Mouse (Mus musculus) hindbrain, embryonic 15.5 days (tissue): ENCODE data around the gene Rad50. TPM values are rescaled to one million over a fixed set of nuclear protein-coding genes. Genes with fewer than 3 reads are reported as not detected.

Experiments used
- ATAC-seq: fragments of 200-750 bp; cut with Nextera tagmentation; 2 replicates; pipeline ENCODE4 v1.8.0; 2017; ENCODE audit warnings: low read depth, moderate number of reproducible peaks, moderate TSS enrichment; ENCODE audit not compliant: low FRiP score
- H3K27ac ChIP-seq: fragments of 300-500 bp; sonication (generic); replicated peaks from 2 replicates; pipeline ENCODE4 v1.5.1; 2015; ENCODE audit warnings: mild to moderate bottlenecking, inconsistent platforms
- H3K27me3 ChIP-seq: fragments of 300-500 bp; sonication (generic); 2 replicates; pipeline ENCODE4 v1.6.1; 2015; ENCODE audit warnings: control low read depth, inconsistent platforms
- H3K36me3 ChIP-seq: fragments of 300-500 bp; sonication (generic); 2 replicates; pipeline ENCODE4 v1.6.1; 2015; ENCODE audit warnings: control low read depth, inconsistent platforms
- H3K4me1 ChIP-seq: fragments of 300-500 bp; sonication (generic); replicated peaks from 2 replicates; pipeline ENCODE4 v1.6.1; 2015; ENCODE audit warnings: control low read depth, inconsistent platforms
- H3K4me2 ChIP-seq: fragments of 300-500 bp; sonication (generic); 2 replicates; pipeline ENCODE4 v1.6.1; 2015; ENCODE audit warnings: moderate library complexity, mild to moderate bottlenecking, inconsistent platforms
- H3K4me3 ChIP-seq: fragments of 300-500 bp; sonication (generic); 2 replicates; pipeline ENCODE4 v1.5.1; 2015; ENCODE audit warnings: mild to moderate bottlenecking, inconsistent platforms
- H3K9ac ChIP-seq: fragments of 300-500 bp; sonication (generic); 2 replicates; pipeline ENCODE4 v1.6.1; 2015; ENCODE audit warnings: inconsistent platforms
- H3K9me3 ChIP-seq: fragments of 300-500 bp; sonication (generic); 2 replicates; pipeline ENCODE4 v1.6.1; 2016; ENCODE audit warnings: control low read depth, inconsistent platforms
- WGBS: fragments of 180-500 bp; shearing (Covaris S2); methylation state at CpG from one replicate; pipeline ENCODE4 v1.1.7; 2015; 5-methylcytosine and 5-hydroxymethylcytosine counted together
- polyA plus RNA-seq: library from polyadenylated mRNA; unstranded; fragments of >200 nt; fragmentation: Nextera tagmentation; extraction: Ambion mirVana; gene quantifications from 2 replicates; pipeline ENCODE4 v1.2.1, GENCODE M21; 2015

Rad50 gene
- polyA plus RNA-seq, 1 experiment from 2014 or later = 12.2 TPM

DNA sequence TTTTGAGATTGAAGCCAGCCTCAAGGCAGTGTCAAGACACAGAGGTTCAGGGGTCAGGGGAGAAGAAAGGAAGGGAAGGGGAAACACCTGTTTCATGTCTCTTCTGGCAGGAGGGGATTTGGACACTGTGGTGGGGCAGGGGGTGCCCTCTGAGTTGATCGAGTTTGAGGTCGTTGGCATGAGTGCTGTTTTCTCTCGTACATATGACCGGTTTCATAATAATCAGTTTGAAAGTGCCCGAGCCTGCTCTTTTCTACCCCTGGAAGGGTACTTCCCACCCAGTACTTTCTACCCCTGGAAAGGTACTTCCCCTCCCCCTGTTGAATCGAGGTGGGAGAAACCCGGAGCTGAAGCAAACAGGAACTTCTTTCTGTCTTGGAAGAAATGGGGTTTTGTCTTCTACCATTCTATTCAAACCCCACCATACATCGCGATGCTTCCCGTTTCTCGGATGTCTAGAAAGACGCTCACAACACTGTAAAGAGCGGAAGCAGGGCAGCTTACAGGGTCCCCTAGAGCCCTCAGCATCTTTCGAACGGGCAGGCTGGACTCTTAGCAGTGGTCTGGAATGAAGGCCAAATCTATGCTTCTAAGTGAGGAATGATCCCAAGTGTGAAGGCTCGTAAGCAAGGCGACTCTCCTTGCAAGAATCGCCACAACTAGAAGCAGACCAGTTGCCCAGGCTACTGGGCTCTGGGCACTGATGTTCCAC lies 28.0 kb upstream of the Rad50 start:
- H3K9ac ChIP-seq = no peak overlapping the region
- no peak for ATAC-seq
- no peaks in the 10 kb centered on the region for H3K4me1 ChIP-seq
- 76% methylated on average over 18 of the region's 18 CpGs for WGBS
- H3K36me3 ChIP-seq = no peaks in the 10 kb centered on the region
- H3K4me2 ChIP-seq = peak overlapping the region; percentile 44
- no peak overlapping the region for H3K27ac ChIP-seq
- no peak overlapping the region for H3K4me3 ChIP-seq
- no peaks in the 10 kb centered on the region for H3K9me3 ChIP-seq
- H3K27me3 ChIP-seq = no peaks in the 10 kb centered on the region

GRCm38 (mm10) chr11:53734431-53734830 lies 27.3 kb upstream of the Rad50 start:
- H3K27me3 ChIP-seq = no peaks in the 10 kb centered on the region
- H3K9me3 ChIP-seq = no peaks in the 10 kb centered on the region
- H3K9ac ChIP-seq = no peak overlapping the region
- no peak for ATAC-seq
- WGBS = 81% methylated on average over 2 of the region's 2 CpGs
- no peak overlapping the region for H3K4me3 ChIP-seq
- no peaks in the 10 kb centered on the region for H3K36me3 ChIP-seq
- H3K27ac ChIP-seq = no peak overlapping the region
- H3K4me1 ChIP-seq = no peaks in the 10 kb centered on the region
- H3K4me2 ChIP-seq = no peak overlapping the region

DNA sequence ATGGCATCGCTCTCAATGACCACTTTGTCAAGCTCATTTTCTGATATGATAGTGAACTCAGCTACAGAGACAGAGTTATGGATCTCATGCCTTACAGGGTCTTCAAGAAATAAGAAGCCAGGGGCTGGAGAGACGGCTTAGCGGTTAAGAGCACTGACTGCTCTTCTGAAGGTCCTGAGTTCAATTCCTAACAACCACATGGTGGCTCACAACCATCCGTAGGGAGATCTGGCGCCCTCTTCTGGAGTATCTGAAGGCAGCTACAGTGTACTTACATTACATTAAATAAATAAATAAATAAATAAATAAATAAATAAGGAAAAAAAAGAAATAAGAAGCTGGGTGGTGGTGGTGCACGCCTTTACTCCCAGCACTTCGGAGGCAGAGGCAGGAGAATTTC lies 26.7 kb upstream of the Rad50 start:
- WGBS = 88% methylated on average over 7 of the region's 7 CpGs
- Histone ChIP-seq H3K9me3 (no peaks in the 10 kb centered on the region), H3K36me3 (no peaks in the 10 kb centered on the region), H3K4me3 (no peak overlapping the region), H3K27ac (no peak overlapping the region), H3K4me2 (no peak overlapping the region), H3K9ac (no peak overlapping the region), H3K27me3 (no peaks in the 10 kb centered on the region), H3K4me1 (no peaks in the 10 kb centered on the region)
- ATAC-seq = no peak

GRCm38 (mm10) chr11:53732244-53732643 lies 25.1 kb upstream of the Rad50 start:
- 95% methylated on average over 8 of the region's 8 CpGs for WGBS
- no peak overlapping the region for H3K9ac ChIP-seq
- H3K36me3 ChIP-seq = no peaks in the 10 kb centered on the region
- H3K27ac ChIP-seq = no peak overlapping the region
- no peak overlapping the region for H3K4me2 ChIP-seq
- H3K4me3 ChIP-seq = no peak overlapping the region
- ATAC-seq = no peak
- no peaks in the 10 kb centered on the region for H3K9me3 ChIP-seq
- no peaks in the 10 kb centered on the region for H3K27me3 ChIP-seq
- no peaks in the 10 kb centered on the region for H3K4me1 ChIP-seq

DNA sequence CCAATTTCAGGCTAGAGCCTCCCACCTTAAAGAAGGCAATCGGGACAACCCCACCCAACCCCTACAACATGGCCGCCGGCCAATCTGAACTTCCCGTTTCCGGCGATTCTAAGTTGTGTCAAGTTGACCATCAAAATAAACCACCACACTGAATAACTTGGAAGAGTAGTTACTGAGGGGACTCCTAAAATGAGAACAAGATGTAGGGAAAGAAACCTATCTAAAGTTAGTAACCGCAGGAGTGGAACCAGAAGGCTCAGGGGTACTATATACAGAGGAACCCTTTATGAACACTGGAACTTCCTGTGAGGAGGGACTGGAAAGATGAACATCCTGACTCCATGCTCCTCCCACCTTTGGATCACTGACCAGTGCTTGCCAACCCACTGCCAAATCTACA lies 24.3 kb upstream of the Rad50 start:
- no peak overlapping the region for H3K9ac ChIP-seq
- H3K27ac ChIP-seq = no peak overlapping the region
- no peaks in the 10 kb centered on the region for H3K36me3 ChIP-seq
- no peak overlapping the region for H3K4me3 ChIP-seq
- H3K4me1 ChIP-seq = no peaks in the 10 kb centered on the region
- 98% methylated on average over 7 of the region's 7 CpGs for WGBS
- no peak overlapping the region for H3K4me2 ChIP-seq
- no peaks in the 10 kb centered on the region for H3K27me3 ChIP-seq
- ATAC-seq = no peak
- no peaks in the 10 kb centered on the region for H3K9me3 ChIP-seq

DNA sequence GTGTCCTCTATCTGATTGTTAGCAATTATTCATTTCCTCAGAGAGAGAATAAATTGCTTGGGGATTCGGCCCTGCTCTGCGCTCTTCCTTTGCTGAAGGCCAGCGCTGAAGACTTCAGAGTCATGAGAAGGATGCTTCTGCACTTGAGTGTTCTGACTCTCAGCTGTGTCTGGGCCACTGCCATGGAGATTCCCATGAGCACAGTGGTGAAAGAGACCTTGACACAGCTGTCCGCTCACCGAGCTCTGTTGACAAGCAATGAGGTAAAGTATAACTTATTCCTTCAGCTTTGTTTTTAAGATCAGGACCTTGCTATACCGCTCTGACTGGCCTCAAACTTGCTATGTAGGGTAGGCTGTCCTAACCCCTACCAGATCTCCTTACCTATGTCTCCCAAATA lies 13.6 kb upstream of the Rad50 start, which contains the start of gene Il5:
TSS of gene Il5 (plus strand) at position 80 of the 400 bp plus-strand sequence.
- Histone ChIP-seq H3K9ac (no peak within 1 kb of the TSS), H3K36me3 (no peaks in the 10 kb centered on the region), H3K9me3 (no peaks in the 10 kb centered on the region), H3K4me1 (no peaks in the 10 kb centered on the region), H3K27ac (no peak within 1 kb of the TSS), H3K4me2 (no peak within 1 kb of the TSS), H3K27me3 (no peaks in the 10 kb centered on the region), H3K4me3 (no peak within 1 kb of the TSS)
- ATAC-seq = no peak
- 89% methylated on average over 6 of the region's 6 CpGs for WGBS

DNA sequence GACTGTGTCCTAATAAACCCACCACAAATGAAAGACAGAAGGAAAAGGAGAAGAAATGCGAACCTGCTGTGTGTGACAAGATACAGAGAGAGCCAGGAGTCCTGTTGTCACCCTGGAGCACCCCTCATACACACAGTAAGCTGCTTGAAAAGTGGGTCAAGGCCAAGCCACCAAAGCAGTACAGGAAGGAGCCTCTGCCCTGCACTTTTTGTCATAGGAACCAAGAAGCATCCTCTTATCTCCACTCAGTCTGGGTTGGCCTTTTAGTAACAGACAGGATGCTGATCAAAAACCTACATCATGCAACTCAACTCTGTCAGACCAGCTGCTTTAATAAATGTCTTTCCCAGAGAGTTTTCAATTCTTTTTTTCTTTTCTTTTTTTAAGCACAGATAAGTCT lies 12.6 kb upstream of the Rad50 start:
- Histone ChIP-seq H3K4me1 (no peaks in the 10 kb centered on the region), H3K4me2 (no peak overlapping the region), H3K4me3 (no peak overlapping the region), H3K9me3 (no peaks in the 10 kb centered on the region), H3K27me3 (no peaks in the 10 kb centered on the region), H3K36me3 (no peaks in the 10 kb centered on the region), H3K27ac (no peak overlapping the region), H3K9ac (no peak overlapping the region)
- ATAC-seq = no peak
- WGBS = 89% methylated on average over 1 of the region's 1 CpGs

GRCm38 (mm10) chr11:53707718-53708009 lies 545 bp upstream of the Rad50 start:
- Histone ChIP-seq H3K36me3 (no peaks in the 10 kb centered on the region), H3K9ac (0 out of 2 replicates have a peak overlapping the region, but pooled peaks have one; percentile 60), H3K27ac (no peak overlapping the region), H3K27me3 (no peaks in the 10 kb centered on the region), H3K9me3 (no peaks in the 10 kb centered on the region), H3K4me3 (peak overlapping the region; percentile 68), H3K4me2 (peak overlapping the region; percentile 88), H3K4me1 (peaks cover 5% of the 10 kb centered on the region)
- 74% methylated on average over 3 of the region's 3 CpGs for WGBS
- no peak for ATAC-seq

DNA sequence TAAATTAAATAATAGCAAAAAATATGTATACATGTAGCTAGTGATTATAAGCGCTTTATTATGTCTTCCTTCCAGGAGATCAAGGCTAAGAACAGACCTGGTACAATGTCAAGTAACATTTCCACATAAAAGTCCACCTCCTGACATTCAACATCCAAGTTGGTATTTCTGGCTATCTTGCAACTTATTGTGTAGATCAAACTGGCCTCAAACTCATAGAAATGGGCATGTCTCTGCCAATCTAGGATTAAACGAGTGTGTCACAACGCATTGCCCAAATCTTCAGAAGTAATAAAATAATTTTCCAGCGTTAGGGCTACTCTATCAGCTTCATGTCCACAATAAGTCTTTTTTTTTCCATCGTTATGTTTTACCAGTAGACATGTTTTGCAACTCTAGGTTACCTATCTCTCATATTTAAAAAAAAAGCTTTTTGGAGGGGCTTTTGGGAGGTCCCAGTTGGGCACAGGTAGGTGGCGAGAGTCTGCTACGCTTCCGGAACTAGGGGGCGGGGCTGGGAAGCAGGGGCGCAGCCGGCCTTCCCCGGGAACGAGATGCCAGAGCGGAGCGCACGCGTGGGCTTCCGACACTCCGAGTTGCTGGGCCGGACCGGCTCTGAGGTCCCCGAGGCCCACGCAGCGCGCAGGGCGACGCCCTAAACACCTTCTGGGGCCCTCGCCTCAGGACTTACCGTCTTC lies 734 bp downstream of the Rad50 start:
- peak overlapping the region; percentile 68 for H3K4me3 ChIP-seq
- peaks cover 5% of the 10 kb centered on the region for H3K4me1 ChIP-seq
- H3K27ac ChIP-seq = peak overlapping the region; percentile 67
- no peaks in the 10 kb centered on the region for H3K9me3 ChIP-seq
- H3K27me3 ChIP-seq = no peaks in the 10 kb centered on the region
- peak overlapping the region; percentile 60 for H3K9ac ChIP-seq
- no peaks in the 10 kb centered on the region; the same call in 1 of the 2 replicates for H3K36me3 ChIP-seq
- 8% methylated on average over 29 of the region's 29 CpGs for WGBS
- H3K4me2 ChIP-seq = peak overlapping the region; percentile 88
- peak; percentile 48; the same call in 1 of the 2 replicates for ATAC-seq

DNA sequence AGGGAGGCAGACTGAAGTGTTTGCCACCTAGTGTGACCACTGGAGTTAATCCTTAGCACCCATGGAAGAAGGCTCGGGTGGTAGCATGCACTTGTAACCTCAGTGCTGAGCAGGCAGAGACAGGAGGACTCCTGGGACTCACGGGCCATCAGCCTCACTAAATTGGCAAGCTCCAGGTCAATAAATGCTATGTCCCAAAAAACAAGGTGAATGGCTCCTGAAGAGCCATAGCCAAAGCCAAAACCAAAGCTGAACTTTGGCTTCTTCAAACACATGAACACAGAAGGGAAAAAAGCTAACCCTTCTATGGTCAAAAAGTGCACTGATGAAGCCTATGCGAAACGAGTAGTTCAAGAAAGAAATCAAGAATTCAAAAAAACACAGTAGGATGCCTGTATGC lies 7.8 kb downstream of the Rad50 start:
- no peaks in the 10 kb centered on the region for H3K9me3 ChIP-seq
- no peak overlapping the region for H3K4me3 ChIP-seq
- H3K4me2 ChIP-seq = no peak overlapping the region
- no peak overlapping the region for H3K9ac ChIP-seq
- H3K27ac ChIP-seq = no peak overlapping the region
- H3K4me1 ChIP-seq = no peaks in the 10 kb centered on the region
- ATAC-seq = no peak
- H3K27me3 ChIP-seq = no peaks in the 10 kb centered on the region
- WGBS = 88% methylated on average over 4 of the region's 4 CpGs
- peaks cover 6% of the 10 kb centered on the region for H3K36me3 ChIP-seq

DNA sequence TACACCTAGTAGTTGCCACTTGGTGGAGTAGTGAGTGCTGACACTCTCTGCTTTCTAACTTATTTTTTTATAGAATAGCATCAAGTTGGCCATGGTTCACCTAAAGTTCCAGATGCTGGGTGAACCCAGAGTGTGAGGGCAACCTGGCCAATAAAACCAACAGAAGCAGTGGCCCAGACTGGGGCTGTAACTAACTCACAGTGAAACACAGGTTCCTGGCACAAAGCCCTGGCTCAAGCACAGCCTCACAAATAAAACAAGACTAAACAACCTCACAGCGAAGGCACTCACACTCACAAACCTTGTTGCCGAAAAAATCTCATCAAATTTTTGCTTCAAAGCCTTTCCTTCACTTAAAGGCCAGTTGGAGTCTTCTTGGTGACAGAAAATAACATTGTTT lies 8.6 kb downstream of the Rad50 start:
- 92% methylated on average over 2 of the region's 2 CpGs for WGBS
- ATAC-seq = no peak
- no peaks in the 10 kb centered on the region for H3K4me1 ChIP-seq
- no peak overlapping the region for H3K27ac ChIP-seq
- peaks cover 6% of the 10 kb centered on the region for H3K36me3 ChIP-seq
- no peak overlapping the region for H3K4me2 ChIP-seq
- H3K9ac ChIP-seq = no peak overlapping the region
- H3K9me3 ChIP-seq = no peaks in the 10 kb centered on the region
- no peaks in the 10 kb centered on the region for H3K27me3 ChIP-seq
- H3K4me3 ChIP-seq = no peak overlapping the region

GRCm38 (mm10) chr11:53691979-53692378 lies 15.1 kb downstream of the Rad50 start:
- H3K27ac ChIP-seq = no peak overlapping the region
- 0 out of 2 replicates have a peak overlapping the region, but pooled peaks have one; percentile 0 for H3K4me2 ChIP-seq
- 23% methylated on average over 10 of the region's 10 CpGs for WGBS
- no peaks in the 10 kb centered on the region for H3K27me3 ChIP-seq
- no peaks in the 10 kb centered on the region; the same call in 1 of the 2 replicates for H3K36me3 ChIP-seq
- ATAC-seq = no peak
- no peaks in the 10 kb centered on the region for H3K4me1 ChIP-seq
- no peak overlapping the region for H3K9ac ChIP-seq
- no peaks in the 10 kb centered on the region for H3K9me3 ChIP-seq
- H3K4me3 ChIP-seq = no peak overlapping the region
